Mouse (Mus musculus) myocyte (in vitro differentiated cells): ENCODE data around the gene Prkcsh. TPM values are rescaled to one million over a fixed set of nuclear protein-coding genes. Genes with fewer than 3 reads are reported as not detected.

Experiments used
- H3K27me3 ChIP-seq: one replicate; pipeline ENCODE4 v1.6.1; 2011; ENCODE audit not compliant: control insufficient read depth, insufficient read depth, insufficient read length
- H3K36me3 ChIP-seq: one replicate; pipeline ENCODE4 v1.6.1; 2011; ENCODE audit not compliant: control insufficient read depth, insufficient read depth
- H3K4me2 ChIP-seq: one replicate; pipeline ENCODE4 v1.6.1; 2011; ENCODE audit warnings: low read depth, control low read depth
- H3K4me3 ChIP-seq: one replicate; pipeline ENCODE4 v1.5.1; 2011; ENCODE audit warnings: mild to moderate bottlenecking, control low read depth, moderate library complexity
- H3K79me2 ChIP-seq: one replicate; pipeline ENCODE4 v1.6.1; 2011; ENCODE audit not compliant: control insufficient read depth, insufficient read depth
- H3ac ChIP-seq: one replicate; pipeline ENCODE4 v1.6.1; 2011; ENCODE audit not compliant: control insufficient read depth, insufficient read length
- CEBPB ChIP-seq: IDR thresholded peaks from 2 replicates; pipeline ENCODE4 v1.6.1; 2011; ENCODE audit warnings: mild to moderate bottlenecking, moderate library complexity; ENCODE audit not compliant: poor library complexity, insufficient read depth, severe bottlenecking
- E2F4 ChIP-seq: IDR thresholded peaks from one replicate; pipeline ENCODE4 v1.6.1; 2011; ENCODE audit warnings: mild to moderate bottlenecking, control low read depth, moderate library complexity; ENCODE audit not compliant: insufficient read depth
- MAX ChIP-seq: IDR thresholded peaks from one replicate; pipeline ENCODE4 v1.6.1; 2011; ENCODE audit warnings: low read depth, mild to moderate bottlenecking, control low read depth
- MYOD1 ChIP-seq, 3 experiments: IDR thresholded peaks; one replicate each; pipeline ENCODE4 v1.6.1; 2011; ENCODE audit warnings: control low read depth in 2 of 3, low read depth in 2 of 3, mild to moderate bottlenecking in 2 of 3, moderate library complexity in 1 of 3; ENCODE audit not compliant: insufficient read length in 2 of 3, control insufficient read depth in 1 of 3
- MYOG ChIP-seq, 3 experiments: IDR thresholded peaks; one replicate each; pipeline ENCODE4 v1.6.1; 2011; ENCODE audit warnings: control low read depth in 2 of 3, low read depth in 2 of 3, mild to moderate bottlenecking in 2 of 3; ENCODE audit not compliant: insufficient read length in 2 of 3, control insufficient read depth in 1 of 3, insufficient read depth in 1 of 3
- POLR2A ChIP-seq: IDR thresholded peaks from one replicate; pipeline ENCODE4 v1.6.1; 2011; ENCODE audit warnings: low read depth, mild to moderate bottlenecking, control low read depth, moderate library complexity; ENCODE audit not compliant: insufficient read length
- POLR2AphosphoS2 ChIP-seq: IDR thresholded peaks from one replicate; pipeline ENCODE4 v1.6.1; 2011; ENCODE audit warnings: low read depth, control low read depth; ENCODE audit not compliant: insufficient read length
- REST ChIP-seq: IDR thresholded peaks from one replicate; pipeline ENCODE4 v1.6.1; 2011; ENCODE audit warnings: mild to moderate bottlenecking, control low read depth, moderate library complexity; ENCODE audit not compliant: insufficient read depth, insufficient read length
- SRF ChIP-seq: IDR thresholded peaks from one replicate; pipeline ENCODE4 v1.6.1; 2011; ENCODE audit warnings: low read depth; ENCODE audit not compliant: control insufficient read depth, insufficient read length
- TCF12 ChIP-seq: IDR thresholded peaks from one replicate; pipeline ENCODE4 v1.6.1; 2011; ENCODE audit warnings: mild to moderate bottlenecking, control low read depth; ENCODE audit not compliant: poor library complexity, insufficient read depth, severe bottlenecking
- TCF3 ChIP-seq: IDR thresholded peaks from one replicate; pipeline ENCODE4 v1.6.1; 2011; ENCODE audit warnings: low read depth, control low read depth; ENCODE audit not compliant: insufficient read length
- USF1 ChIP-seq: IDR thresholded peaks from one replicate; pipeline ENCODE4 v1.6.1; 2011; ENCODE audit warnings: low read depth, mild to moderate bottlenecking, control low read depth, moderate library complexity
- polyA plus RNA-seq: library from polyadenylated mRNA; unstranded; fragments of >200 nt; fragmentation: generic; extraction: Trizol; gene quantifications from one replicate; pipeline ENCODE4 v1.2.1, GENCODE M21; 2012; ENCODE audit warnings: missing spikeins

The Prkcsh gene
- polyA plus RNA-seq, 1 experiment = 127 TPM

GRCm38 (mm10) chr9:21955570-21956281, 46.9 kb upstream of the Prkcsh start, which contains the start of gene Swsap1:
Gene Swsap1 (plus strand): TSS chr9:21955755.
- Histone ChIP-seq H3K27me3 (no peaks in the 10 kb centered on the region), H3K36me3 (no peaks in the 10 kb centered on the region), H3K4me2 (peak within 1 kb of the TSS; percentile 96), H3K79me2 (no peaks in the 10 kb centered on the region), H3K4me3 (peak within 1 kb of the TSS; percentile 39), H3ac (peak within 1 kb of the TSS; percentile 91)
- TF ChIP-seq MYOD1 (IDR thresholded peaks at IDR 0.05; ENCODE audit: control insufficient read depth in 1 of 3, insufficient read length in 2 of 3, low read depth in 2 of 3) (no peak), POLR2A (peak; percentile 70), REST (no peak), POLR2AphosphoS2 (peak; percentile 58), USF1 (no peak), TCF12 (no peak), CEBPB (no peak), SRF (peak; percentile 9), MAX (no peak)

GRCm38 (mm10) chr9:21958372-21958771, 44.2 kb upstream of the Prkcsh start:
- Histone ChIP-seq H3K79me2 (no peaks in the 10 kb centered on the region), H3K27me3 (no peaks in the 10 kb centered on the region), H3K36me3 (no peaks in the 10 kb centered on the region), H3K4me2 (no peak overlapping the region), H3ac (no peak overlapping the region), H3K4me3 (no peak overlapping the region)
- TF ChIP-seq TCF3 (no peak), MYOD1 (IDR thresholded peaks at IDR 0.05; ENCODE audit: control insufficient read depth in 1 of 3, insufficient read length in 2 of 3, low read depth in 2 of 3) (no peak), POLR2AphosphoS2 (no peak), REST (no peak), SRF (no peak), USF1 (no peak), POLR2A (no peak), MAX (no peak), TCF12 (no peak), E2F4 (no peak), CEBPB (no peak), MYOG (IDR thresholded peaks at IDR 0.05; ENCODE audit: control insufficient read depth in 1 of 3, insufficient read depth in 1 of 3, insufficient read length in 2 of 3, low read depth in 2 of 3) (no peak)

GRCm38 (mm10) chr9:21959244-21959643, 43.4 kb upstream of the Prkcsh start:
- H3K4me2 ChIP-seq = no peak overlapping the region
- TF ChIP-seq POLR2AphosphoS2 = no peak
- TF ChIP-seq POLR2A = no peak
- TF ChIP-seq MYOG (IDR thresholded peaks at IDR 0.05; ENCODE audit: control insufficient read depth in 1 of 3, insufficient read depth in 1 of 3, insufficient read length in 2 of 3, low read depth in 2 of 3) = no peak
- no peak for TF ChIP-seq CEBPB
- no peak for TF ChIP-seq REST
- TF ChIP-seq USF1 = no peak
- TF ChIP-seq E2F4 = no peak
- TF ChIP-seq TCF3 = no peak
- TF ChIP-seq TCF12 = no peak
- TF ChIP-seq MYOD1 (IDR thresholded peaks at IDR 0.05; ENCODE audit: control insufficient read depth in 1 of 3, insufficient read length in 2 of 3, low read depth in 2 of 3) = no peak
- no peak for TF ChIP-seq SRF
- TF ChIP-seq MAX = no peak
- no peaks in the 10 kb centered on the region for H3K79me2 ChIP-seq
- H3ac ChIP-seq = no peak overlapping the region
- no peaks in the 10 kb centered on the region for H3K27me3 ChIP-seq
- H3K36me3 ChIP-seq = no peaks in the 10 kb centered on the region
- no peak overlapping the region for H3K4me3 ChIP-seq

- TF ChIP-seq TCF3 = no peak
- no peak for TF ChIP-seq POLR2AphosphoS2
- no peak for TF ChIP-seq MYOD1 (IDR thresholded peaks at IDR 0.05; ENCODE audit: control insufficient read depth in 1 of 3, insufficient read length in 2 of 3, low read depth in 2 of 3)
- TF ChIP-seq E2F4 = no peak
- TF ChIP-seq CEBPB = no peak
- TF ChIP-seq MYOG (IDR thresholded peaks at IDR 0.05; ENCODE audit: control insufficient read depth in 1 of 3, insufficient read depth in 1 of 3, insufficient read length in 2 of 3, low read depth in 2 of 3) = no peak
- H3K27me3 ChIP-seq = no peaks in the 10 kb centered on the region
- no peak overlapping the region for H3ac ChIP-seq
- no peak overlapping the region for H3K4me2 ChIP-seq
- H3K4me3 ChIP-seq = no peak overlapping the region
- H3K79me2 ChIP-seq = no peaks in the 10 kb centered on the region
- no peaks in the 10 kb centered on the region for H3K36me3 ChIP-seq
These were observed 42.5 kb upstream of the Prkcsh start for GRCm38 (mm10) chr9:21960135-21960534.

- Histone ChIP-seq H3K79me2 (no peaks in the 10 kb centered on the region), H3K4me2 (no peak overlapping the region), H3K4me3 (no peak overlapping the region), H3K36me3 (no peaks in the 10 kb centered on the region), H3ac (no peak overlapping the region), H3K27me3 (no peaks in the 10 kb centered on the region)
- no peak for TF ChIP-seq E2F4
- no peak for TF ChIP-seq MAX
- no peak for TF ChIP-seq USF1
- no peak for TF ChIP-seq TCF12
- TF ChIP-seq REST = no peak
- no peak for TF ChIP-seq MYOD1 (IDR thresholded peaks at IDR 0.05; ENCODE audit: control insufficient read depth in 1 of 3, insufficient read length in 2 of 3, low read depth in 2 of 3)
These were observed 41.9 kb upstream of the Prkcsh start for GRCm38 (mm10) chr9:21960558-21961208.
